Mouse (Mus musculus): ENCODE measurements around the gene Pde5a. TPM values are rescaled to one million over a fixed set of nuclear protein-coding genes. Genes with fewer than 3 reads are reported as not detected.

Gene Pde5a
- polyA plus RNA-seq, 1 experiment, result 4.5 TPM

DNA sequence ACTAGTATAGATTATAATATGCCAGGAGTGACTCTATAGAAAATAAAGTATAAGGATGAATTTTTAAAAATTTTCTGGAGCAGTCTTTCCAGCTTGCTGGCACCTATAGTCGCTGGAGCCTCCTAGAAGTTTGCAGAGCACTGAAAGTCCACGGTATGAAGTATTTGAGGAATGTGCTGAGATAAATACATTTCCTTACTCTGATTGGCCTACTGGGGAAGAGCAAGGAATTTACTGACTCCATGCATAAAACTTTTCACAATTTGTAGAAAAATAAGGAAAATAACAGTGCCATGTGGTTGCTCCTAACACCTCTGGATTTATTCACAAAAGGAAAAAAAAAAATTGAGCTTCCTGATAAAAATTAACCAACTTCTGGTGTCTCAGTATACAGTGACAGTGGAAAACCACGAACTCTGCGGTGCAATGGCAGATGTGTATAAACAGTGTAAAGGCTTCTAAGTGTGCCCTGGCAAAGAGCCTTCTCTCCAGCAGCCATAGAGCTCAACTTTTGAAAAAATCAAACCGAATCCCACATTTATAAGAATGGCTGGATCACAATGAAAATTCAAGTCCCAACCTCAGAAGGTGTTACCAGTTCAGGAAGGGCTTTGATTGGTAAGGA is 119.8 kb downstream of the Pde5a start:
- Histone ChIP-seq H3ac (ENCODE audit: control insufficient read depth, insufficient read length) (no peak overlapping the region), H3K79me2 (ENCODE audit: control insufficient read depth, insufficient read depth) (no peaks in the 10 kb centered on the region), H3K27me3 (ENCODE audit: control insufficient read depth, insufficient read depth, insufficient read length) (no peaks in the 10 kb centered on the region), H3K36me3 (ENCODE audit: control insufficient read depth, insufficient read depth) (peaks cover 26% of the 10 kb centered on the region), H3K4me2 (ENCODE audit: low read depth) (no peak overlapping the region), H3K4me3 (no peak overlapping the region)
- TF ChIP-seq MYOG (IDR thresholded peaks at IDR 0.05; ENCODE audit: control insufficient read depth in 1 of 3, insufficient read depth in 1 of 3, insufficient read length in 2 of 3, low read depth in 2 of 3) (no peak), POLR2A (IDR thresholded peaks at IDR 0.05; ENCODE audit: insufficient read length, low read depth) (no peak), POLR2AphosphoS2 (IDR thresholded peaks at IDR 0.05; ENCODE audit: insufficient read length, low read depth) (no peak), MAX (IDR thresholded peaks at IDR 0.05; ENCODE audit: low read depth) (no peak), MYOD1 (IDR thresholded peaks at IDR 0.05; ENCODE audit: control insufficient read depth in 1 of 3, insufficient read length in 2 of 3, low read depth in 2 of 3) (no peak), USF1 (IDR thresholded peaks at IDR 0.05; ENCODE audit: low read depth) (no peak)

- Histone ChIP-seq H3K4me2 (ENCODE audit: low read depth) (no peak overlapping the region), H3K36me3 (ENCODE audit: control insufficient read depth, insufficient read depth) (peaks cover 30% of the 10 kb centered on the region), H3K79me2 (ENCODE audit: control insufficient read depth, insufficient read depth) (no peaks in the 10 kb centered on the region), H3ac (ENCODE audit: control insufficient read depth, insufficient read length) (no peak overlapping the region), H3K4me3 (no peak overlapping the region), H3K27me3 (ENCODE audit: control insufficient read depth, insufficient read depth, insufficient read length) (no peaks in the 10 kb centered on the region)
- no peak for TF ChIP-seq CEBPB (IDR thresholded peaks at IDR 0.05; ENCODE audit: insufficient read depth, poor library complexity, severe bottlenecking)
- no peak for TF ChIP-seq REST (IDR thresholded peaks at IDR 0.05; ENCODE audit: insufficient read depth, insufficient read length)
- no peak for TF ChIP-seq USF1 (IDR thresholded peaks at IDR 0.05; ENCODE audit: low read depth)
- TF ChIP-seq MAX (IDR thresholded peaks at IDR 0.05; ENCODE audit: low read depth), result no peak
- no peak for TF ChIP-seq MYOG (IDR thresholded peaks at IDR 0.05; ENCODE audit: control insufficient read depth in 1 of 3, insufficient read depth in 1 of 3, insufficient read length in 2 of 3, low read depth in 2 of 3)
These were observed 126.4 kb downstream of the Pde5a start for GRCm38 (mm10) chr3:122855149-122855548.

GRCm38 (mm10) chr3:122859829-122860228 is 131.1 kb downstream of the Pde5a start:
- Histone ChIP-seq H3K4me3 (no peak overlapping the region), H3K79me2 (ENCODE audit: control insufficient read depth, insufficient read depth) (no peaks in the 10 kb centered on the region), H3K36me3 (ENCODE audit: control insufficient read depth, insufficient read depth) (peaks cover 7% of the 10 kb centered on the region), H3ac (ENCODE audit: control insufficient read depth, insufficient read length) (no peak overlapping the region), H3K27me3 (ENCODE audit: control insufficient read depth, insufficient read depth, insufficient read length) (no peaks in the 10 kb centered on the region), H3K4me2 (ENCODE audit: low read depth) (no peak overlapping the region)
- TF ChIP-seq SRF (IDR thresholded peaks at IDR 0.05; ENCODE audit: control insufficient read depth, insufficient read length, low read depth) (no peak), CEBPB (IDR thresholded peaks at IDR 0.05; ENCODE audit: insufficient read depth, poor library complexity, severe bottlenecking) (no peak), POLR2A (IDR thresholded peaks at IDR 0.05; ENCODE audit: insufficient read length, low read depth) (no peak)

- Histone ChIP-seq H3K4me3 (no peak overlapping the region), H3K27me3 (ENCODE audit: control insufficient read depth, insufficient read depth, insufficient read length) (no peaks in the 10 kb centered on the region), H3K36me3 (ENCODE audit: control insufficient read depth, insufficient read depth) (peaks cover 7% of the 10 kb centered on the region), H3K79me2 (ENCODE audit: control insufficient read depth, insufficient read depth) (no peaks in the 10 kb centered on the region), H3ac (ENCODE audit: control insufficient read depth, insufficient read length) (no peak overlapping the region), H3K4me2 (ENCODE audit: low read depth) (no peak overlapping the region)
- no peak for TF ChIP-seq POLR2AphosphoS2 (IDR thresholded peaks at IDR 0.05; ENCODE audit: insufficient read length, low read depth)
- TF ChIP-seq POLR2A (IDR thresholded peaks at IDR 0.05; ENCODE audit: insufficient read length, low read depth), result no peak
- TF ChIP-seq E2F4 (IDR thresholded peaks at IDR 0.05; ENCODE audit: insufficient read depth), result no peak
- no peak for TF ChIP-seq REST (IDR thresholded peaks at IDR 0.05; ENCODE audit: insufficient read depth, insufficient read length)
- no peak for TF ChIP-seq MYOD1 (IDR thresholded peaks at IDR 0.05; ENCODE audit: control insufficient read depth in 1 of 3, insufficient read length in 2 of 3, low read depth in 2 of 3)
- TF ChIP-seq MAX (IDR thresholded peaks at IDR 0.05; ENCODE audit: low read depth), result no peak
- TF ChIP-seq TCF12 (IDR thresholded peaks at IDR 0.05; ENCODE audit: insufficient read depth, poor library complexity, severe bottlenecking), result no peak
- no peak for TF ChIP-seq SRF (IDR thresholded peaks at IDR 0.05; ENCODE audit: control insufficient read depth, insufficient read length, low read depth)
- no peak for TF ChIP-seq USF1 (IDR thresholded peaks at IDR 0.05; ENCODE audit: low read depth)
- TF ChIP-seq MYOG (IDR thresholded peaks at IDR 0.05; ENCODE audit: control insufficient read depth in 1 of 3, insufficient read depth in 1 of 3, insufficient read length in 2 of 3, low read depth in 2 of 3), result no peak
- no peak for TF ChIP-seq TCF3 (IDR thresholded peaks at IDR 0.05; ENCODE audit: insufficient read length, low read depth)
- no peak for TF ChIP-seq CEBPB (IDR thresholded peaks at IDR 0.05; ENCODE audit: insufficient read depth, poor library complexity, severe bottlenecking)
These were observed 132.1 kb downstream of the Pde5a start for GRCm38 (mm10) chr3:122860573-122861498.

GRCm38 (mm10) chr3:122865092-122865491 is 136.3 kb downstream of the Pde5a start:
- Histone ChIP-seq H3K36me3 (ENCODE audit: control insufficient read depth, insufficient read depth) (no peaks in the 10 kb centered on the region), H3K4me3 (no peak overlapping the region)

More at GRCm38 (mm10) chr3:122865092-122865491, 136.3 kb downstream of the Pde5a start:
- H3K4me2 ChIP-seq (ENCODE audit: low read depth), result no peak overlapping the region
- H3K27me3 ChIP-seq (ENCODE audit: control insufficient read depth, insufficient read depth, insufficient read length), result no peaks in the 10 kb centered on the region
- H3K79me2 ChIP-seq (ENCODE audit: control insufficient read depth, insufficient read depth), result no peaks in the 10 kb centered on the region
- no peak overlapping the region for H3ac ChIP-seq (ENCODE audit: control insufficient read depth, insufficient read length)
- TF ChIP-seq CEBPB (IDR thresholded peaks at IDR 0.05; ENCODE audit: insufficient read depth, poor library complexity, severe bottlenecking), result no peak
- TF ChIP-seq POLR2A (IDR thresholded peaks at IDR 0.05; ENCODE audit: insufficient read length, low read depth), result no peak
- TF ChIP-seq MAX (IDR thresholded peaks at IDR 0.05; ENCODE audit: low read depth), result no peak
- TF ChIP-seq E2F4 (IDR thresholded peaks at IDR 0.05; ENCODE audit: insufficient read depth), result no peak
- no peak for TF ChIP-seq USF1 (IDR thresholded peaks at IDR 0.05; ENCODE audit: low read depth)
- TF ChIP-seq REST (IDR thresholded peaks at IDR 0.05; ENCODE audit: insufficient read depth, insufficient read length), result no peak
- TF ChIP-seq MYOG (IDR thresholded peaks at IDR 0.05; ENCODE audit: control insufficient read depth in 1 of 3, insufficient read depth in 1 of 3, insufficient read length in 2 of 3, low read depth in 2 of 3), result no peak
- no peak for TF ChIP-seq SRF (IDR thresholded peaks at IDR 0.05; ENCODE audit: control insufficient read depth, insufficient read length, low read depth)
- TF ChIP-seq TCF12 (IDR thresholded peaks at IDR 0.05; ENCODE audit: insufficient read depth, poor library complexity, severe bottlenecking), result no peak
- TF ChIP-seq MYOD1 (IDR thresholded peaks at IDR 0.05; ENCODE audit: control insufficient read depth in 1 of 3, insufficient read length in 2 of 3, low read depth in 2 of 3), result no peak
- TF ChIP-seq TCF3 (IDR thresholded peaks at IDR 0.05; ENCODE audit: insufficient read length, low read depth), result no peak
- TF ChIP-seq POLR2AphosphoS2 (IDR thresholded peaks at IDR 0.05; ENCODE audit: insufficient read length, low read depth), result no peak
